Mouse (Mus musculus) cerebellum, postnatal 36 days (tissue): Measurements from ENCODE around the gene A030005K14Rik.

ENCODE experiments used
- DNase-seq, 2 experiments: peaks; one replicate each; pipeline ENCODE4 v3.0.0; 2021 to 2022; ENCODE audit warnings: mixed read lengths in 2 of 2

A030005K14Rik gene

GRCm38 (mm10) chr1:83059278-83059677, at the start of gene A030005K14Rik:
Gene A030005K14Rik (minus strand): TSS chr1:83059378.
- no peak for DNase-seq

GRCm38 (mm10) chr1:83107410-83107978, 48.3 kb upstream of the A030005K14Rik start:
- DNase-seq, result no peak

GRCm38 (mm10) chr1:83105464-83105863, 46.3 kb upstream of the A030005K14Rik start:
- no peak for DNase-seq

- no peak for DNase-seq
These were observed 42.7 kb upstream of the A030005K14Rik start for GRCm38 (mm10) chr1:83101891-83102290.

GRCm38 (mm10) chr1:83099580-83100137, 40.5 kb upstream of the A030005K14Rik start:
- DNase-seq, result no peak

- DNase-seq, result no peak
These were observed 40.0 kb upstream of the A030005K14Rik start for GRCm38 (mm10) chr1:83099160-83099559.

GRCm38 (mm10) chr1:83096935-83097334, 37.8 kb upstream of the A030005K14Rik start:
- DNase-seq, result no peak

- DNase-seq, result no peak
These were observed 32.1 kb upstream of the A030005K14Rik start for GRCm38 (mm10) chr1:83091268-83091667.

GRCm38 (mm10) chr1:83084790-83085189, 25.6 kb upstream of the A030005K14Rik start:
- DNase-seq, result no peak

GRCm38 (mm10) chr1:83077016-83077415, 17.8 kb upstream of the A030005K14Rik start:
- no peak for DNase-seq

- DNase-seq, result peak in 1 of 2 experiments; percentile 5
These were observed 17.2 kb upstream of the A030005K14Rik start for GRCm38 (mm10) chr1:83076190-83076917.

- no peak for DNase-seq
These were observed 16.5 kb upstream of the A030005K14Rik start for GRCm38 (mm10) chr1:83075526-83076189.

- no peak for DNase-seq
These were observed 8.0 kb upstream of the A030005K14Rik start for GRCm38 (mm10) chr1:83067205-83067604.

GRCm38 (mm10) chr1:83066577-83066976, 7.4 kb upstream of the A030005K14Rik start:
- DNase-seq, result no peak

- DNase-seq, result peak in 1 of 2 experiments; percentile 15
These were observed 5.7 kb upstream of the A030005K14Rik start for GRCm38 (mm10) chr1:83064851-83065250.

- no peak for DNase-seq
These were observed 1.5 kb upstream of the A030005K14Rik start, which contains the start of gene Krtap28-13 for GRCm38 (mm10) chr1:83060643-83061042. Gene Krtap28-13 (plus strand): TSS chr1:83060930.

- no peak for DNase-seq
These were observed 697 bp downstream of the A030005K14Rik start for GRCm38 (mm10) chr1:83058481-83058880.

- DNase-seq, result no peak
These were observed 14.2 kb downstream of the A030005K14Rik start, which contains the start of gene Gm47969 for GRCm38 (mm10) chr1:83044882-83045427. Gene Gm47969 (plus strand): TSS chr1:83044932.

- DNase-seq, result no peak
These were observed 16.8 kb downstream of the A030005K14Rik start, which contains the start of gene Krtap28-10 for GRCm38 (mm10) chr1:83042380-83042779. Gene Krtap28-10 (minus strand): TSS chr1:83042480.

GRCm38 (mm10) chr1:83039080-83039479, 20.1 kb downstream of the A030005K14Rik start:
- no peak for DNase-seq

- peak; percentile 30 to 32 for DNase-seq
These were observed 21.0 kb downstream of the A030005K14Rik start, which contains the start of gene Slc19a3 for GRCm38 (mm10) chr1:83038109-83038672. Gene Slc19a3 (minus strand): TSS chr1:83038448.

GRCm38 (mm10) chr1:83036892-83037667, 22.1 kb downstream of the A030005K14Rik start:
- no peak for DNase-seq
